Mouse (Mus musculus) cerebellum, adult 2 months (tissue): ENCODE data around the gene Sh3gl2. TPM values are rescaled to one million over a fixed set of nuclear protein-coding genes. Genes with fewer than 3 reads are reported as not detected.

Experiments used
- DNase-seq, 2 experiments: peaks; one replicate each; pipeline ENCODE4 v3.0.0; 2021
- H3K27ac ChIP-seq: fragments of 200-500 bp; 2 replicates; pipeline ENCODE4 v1.5.1; 2012; ENCODE audit warnings: low read length, control low read depth, inconsistent platforms; ENCODE audit not compliant: insufficient read depth
- H3K27me3 ChIP-seq: fragments of 200-500 bp; 2 replicates; pipeline ENCODE4 v1.6.1; 2012; ENCODE audit warnings: inconsistent platforms, mild to moderate bottlenecking, low read length, moderate library complexity; ENCODE audit not compliant: control insufficient read depth, insufficient read depth
- H3K4me1 ChIP-seq: fragments of 200-500 bp; 2 replicates; pipeline ENCODE4 v1.6.1; 2011; ENCODE audit warnings: low read length; ENCODE audit not compliant: control insufficient read depth, insufficient read depth
- H3K4me3 ChIP-seq: fragments of 200-500 bp; replicated peaks from 2 replicates; pipeline ENCODE3; 2011; ENCODE audit warnings: mild to moderate bottlenecking, low read depth, low read length, control low read depth; ENCODE audit not compliant: insufficient read depth
- CTCF ChIP-seq: fragments of 200-500 bp; IDR thresholded peaks from 2 replicates; pipeline ENCODE4 v1.5.1; 2011; ENCODE audit warnings: low read depth, mild to moderate bottlenecking, control low read depth, low read length, moderate library complexity, borderline replicate concordance; ENCODE audit not compliant: insufficient read depth
- POLR2A ChIP-seq: fragments of 200-500 bp; IDR thresholded peaks from 2 replicates; pipeline ENCODE4 v1.6.1; 2011; ENCODE audit warnings: low read length, control low read depth, borderline replicate concordance; ENCODE audit not compliant: insufficient read depth
- WGBS: fragments of 180-500 bp; shearing (Covaris S2); methylation state at CpG from one replicate; pipeline ENCODE4 v1.1.7; 2018; 5-methylcytosine and 5-hydroxymethylcytosine counted together
- polyA plus RNA-seq: library from polyadenylated mRNA; depleted of rRNA; stranded (reverse); fragments of >200 nt; gene quantifications from 2 replicates; pipeline ENCODE4 v1.2.3, GENCODE M21; 2012

Sh3gl2 gene
- polyA plus RNA-seq, 1 experiment, result 369 TPM

GRCm38 (mm10) chr4:85291296-85291695 is 86.4 kb downstream of the Sh3gl2 start:
- H3K27ac ChIP-seq, result no peak overlapping the region
- H3K4me3 ChIP-seq, result no peak overlapping the region
- no peaks in the 10 kb centered on the region for H3K27me3 ChIP-seq
- 55% methylated on average over 4 of the region's 4 CpGs for WGBS
- DNase-seq, result peak in 1 of 2 experiments; percentile 6
- TF ChIP-seq POLR2A (no peak), CTCF (no peak)
- peaks cover 20% of the 10 kb centered on the region for H3K4me1 ChIP-seq

- H3K4me1 ChIP-seq, result peaks cover 19% of the 10 kb centered on the region
- H3K4me3 ChIP-seq, result no peak overlapping the region
- no peaks in the 10 kb centered on the region for H3K27me3 ChIP-seq
- DNase-seq, result peak in 1 of 2 experiments; percentile 3
- TF ChIP-seq POLR2A (no peak), CTCF (no peak)
- H3K27ac ChIP-seq, result no peak overlapping the region
- WGBS, result 42% methylated on average over 3 of the region's 3 CpGs
Measured at GRCm38 (mm10) chr4:85293368-85293767, 88.4 kb downstream of the Sh3gl2 start.

GRCm38 (mm10) chr4:85300610-85301405 is 95.9 kb downstream of the Sh3gl2 start:
- DNase-seq, result no peak
- Histone ChIP-seq H3K27me3 (no peaks in the 10 kb centered on the region), H3K4me1 (peaks cover 27% of the 10 kb centered on the region), H3K27ac (no peak overlapping the region; the same call in 1 of the 2 replicates), H3K4me3 (no peak overlapping the region)
- 64% methylated on average over 6 of the region's 6 CpGs for WGBS
- TF ChIP-seq POLR2A (no peak), CTCF (no peak)

GRCm38 (mm10) chr4:85305912-85306573 is 101.1 kb downstream of the Sh3gl2 start:
- no peak for TF ChIP-seq POLR2A
- no peak for TF ChIP-seq CTCF
- Histone ChIP-seq H3K27me3 (no peaks in the 10 kb centered on the region), H3K4me3 (no peak overlapping the region), H3K27ac (peak overlapping the region; percentile 46), H3K4me1 (peaks cover 48% of the 10 kb centered on the region)
- DNase-seq, result peak; percentile 48 to 76
- WGBS, result 12% methylated on average over 7 of the region's 7 CpGs

- 39% methylated on average over 3 of the region's 3 CpGs for WGBS
- H3K27me3 ChIP-seq, result no peaks in the 10 kb centered on the region
- no peak overlapping the region for H3K27ac ChIP-seq
- TF ChIP-seq CTCF (no peak), POLR2A (no peak)
- peaks cover 20% of the 10 kb centered on the region; the same call in 1 of the 2 replicates for H3K4me1 ChIP-seq
- DNase-seq, result no peak
- no peak overlapping the region for H3K4me3 ChIP-seq
Measured at GRCm38 (mm10) chr4:85319092-85319491, 114.2 kb downstream of the Sh3gl2 start.

- 13% methylated on average over 6 of the region's 6 CpGs for WGBS
- H3K4me1 ChIP-seq, result peaks cover 19% of the 10 kb centered on the region
- peak overlapping the region; percentile 60; the same call in 1 of the 2 replicates for H3K27ac ChIP-seq
Measured at GRCm38 (mm10) chr4:85325454-85325853, 120.5 kb downstream of the Sh3gl2 start.

GRCm38 (mm10) chr4:85326052-85326451 is 121.1 kb downstream of the Sh3gl2 start:
- Histone ChIP-seq H3K27ac (no peak overlapping the region; the same call in 1 of the 2 replicates), H3K27me3 (no peaks in the 10 kb centered on the region), H3K4me3 (no peak overlapping the region), H3K4me1 (peaks cover 19% of the 10 kb centered on the region)
- WGBS, result 53% methylated on average over 1 of the region's 1 CpGs
- no peak for DNase-seq
- no peak for TF ChIP-seq POLR2A
- TF ChIP-seq CTCF, result no peak

More at GRCm38 (mm10) chr4:85325454-85325853, 120.5 kb downstream of the Sh3gl2 start:
- TF ChIP-seq CTCF (no peak), POLR2A (no peak)
- H3K4me3 ChIP-seq, result no peak overlapping the region
- DNase-seq, result peak in 1 of 2 experiments; percentile 53
- no peaks in the 10 kb centered on the region for H3K27me3 ChIP-seq

GRCm38 (mm10) chr4:85334688-85335200 is 129.8 kb downstream of the Sh3gl2 start:
- H3K27ac ChIP-seq, result peak overlapping the region; percentile 79; the same call in 1 of the 2 replicates
- no peaks in the 10 kb centered on the region for H3K27me3 ChIP-seq
- H3K4me1 ChIP-seq, result peaks cover 37% of the 10 kb centered on the region; the same call in 1 of the 2 replicates
- no peak overlapping the region for H3K4me3 ChIP-seq
- TF ChIP-seq CTCF (no peak), POLR2A (peak; percentile 25; the same call in 1 of the 2 replicates)
- peak; percentile 70 to 87 for DNase-seq
- WGBS, result 5% methylated on average over 4 of the region's 4 CpGs
